In genomic region chr19:4698205-4698677, GRCm38 (mm10) we compare ENCODE assay signal across 7 mouse cellular contexts. TPM values are rescaled to one million over a fixed set of nuclear protein-coding genes. Genes with fewer than 3 reads are reported as not detected.
DNase-seq lines count a peak whose midpoint lies in the region; ATAC-seq lines count a peak whose summit lies in the region.

Gene Gm960 (minus strand): TSS chr19:4698668.

- H3K36me3 ChIP-seq in intestine, embryonic 15.5 days, result no peaks in the 10 kb centered on the region
- H3K36me3 ChIP-seq in limb, embryonic 10.5 days, result no peaks in the 10 kb centered on the region
- no peaks in the 10 kb centered on the region for H3K36me3 ChIP-seq in midbrain, embryonic 14.5 days (ENCODE audit: control insufficient read depth, insufficient read depth, low read length)
- no peaks in the 10 kb centered on the region for H3K36me3 ChIP-seq in splenic B cell, adult 2 months (ENCODE audit: control insufficient read depth, insufficient read depth, low read length, poor library complexity, severe bottlenecking)

- intact Hi-C loops in gastrocnemius, postnatal 36 days (cut with DNase I), result no loop called here

- H3K27ac ChIP-seq in intestine, embryonic 15.5 days, result no peak within 1 kb of the TSS
- peak within 1 kb of the TSS; percentile 75 for H3K27ac ChIP-seq in limb, embryonic 10.5 days
- peak within 1 kb of the TSS; percentile 73 for H3K27ac ChIP-seq in midbrain, embryonic 14.5 days (replicated peaks; ENCODE audit: low read depth, low read length)

- H3K4me2 ChIP-seq in intestine, embryonic 15.5 days (replicated peaks), result peak within 1 kb of the TSS; percentile 95
- H3K4me2 ChIP-seq in midbrain, embryonic 14.5 days (ENCODE audit: low read length), result peak within 1 kb of the TSS; percentile 65

- H3K9ac ChIP-seq in intestine, embryonic 15.5 days, result peak within 1 kb of the TSS; percentile 56
- H3K9ac ChIP-seq in midbrain, embryonic 14.5 days (replicated peaks; ENCODE audit: low read length), result peak within 1 kb of the TSS; percentile 69

- WGBS in intestine, embryonic 15.5 days, result under 1% methylated on average over 40 of the region's 40 CpGs
- WGBS in limb, embryonic 10.5 days, result under 1% methylated on average over 40 of the region's 40 CpGs
- under 1% methylated on average over 40 of the region's 40 CpGs for WGBS in midbrain, embryonic 14.5 days

- peak; percentile 89 for ATAC-seq in intestine, embryonic 15.5 days
- peak; percentile 68 for ATAC-seq in midbrain, embryonic 14.5 days (ENCODE audit: low FRiP score, low TSS enrichment)

- H3K9me3 ChIP-seq in intestine, embryonic 15.5 days, result no peaks in the 10 kb centered on the region
- no peaks in the 10 kb centered on the region for H3K9me3 ChIP-seq in limb, embryonic 10.5 days (replicated peaks)
- no peaks in the 10 kb centered on the region for H3K9me3 ChIP-seq in midbrain, embryonic 14.5 days (ENCODE audit: control insufficient read depth, low read length)

- peak within 1 kb of the TSS; percentile 61 for H3K4me3 ChIP-seq in intestine, embryonic 15.5 days (replicated peaks)
- H3K4me3 ChIP-seq in limb, embryonic 10.5 days, result peak within 1 kb of the TSS; percentile 69
- H3K4me3 ChIP-seq in midbrain, embryonic 14.5 days (replicated peaks; ENCODE audit: low read depth, low read length), result peak within 1 kb of the TSS; percentile 55

- H3K27me3 ChIP-seq in intestine, embryonic 15.5 days (replicated peaks), result peaks cover 35% of the 10 kb centered on the region
- peaks cover 67% of the 10 kb centered on the region for H3K27me3 ChIP-seq in limb, embryonic 10.5 days (ENCODE audit: low read depth, poor library complexity, severe bottlenecking)
- H3K27me3 ChIP-seq in midbrain, embryonic 14.5 days (ENCODE audit: control insufficient read depth, insufficient read depth, low read length), result peaks cover 16% of the 10 kb centered on the region
- no peaks in the 10 kb centered on the region for H3K27me3 ChIP-seq in splenic B cell, adult 2 months (ENCODE audit: control insufficient read depth, insufficient read depth, low read length, poor library complexity, severe bottlenecking)

- H3K4me1 ChIP-seq in intestine, embryonic 15.5 days (replicated peaks), result peaks cover 3% of the 10 kb centered on the region; the same call in 1 of the 2 replicates
- H3K4me1 ChIP-seq in limb, embryonic 10.5 days, result peaks cover 6% of the 10 kb centered on the region; the same call in 1 of the 2 replicates
- peaks cover 8% of the 10 kb centered on the region for H3K4me1 ChIP-seq in midbrain, embryonic 14.5 days (ENCODE audit: control insufficient read depth, insufficient read depth, low read length)

- peak; percentile 84 for DNase-seq in adrenal gland, postnatal 14 days
- DNase-seq in embryo, embryonic 10 days (ENCODE audit: low spot score), result peak; percentile 72
- DNase-seq in gastrocnemius, postnatal 36 days, result peak; percentile 34 to 65
- peak; percentile 87 for DNase-seq in limb, embryonic 10.5 days (ENCODE audit: low spot score)
- peak; percentile 90 for DNase-seq in midbrain, embryonic 14.5 days
- peak; percentile 26 for DNase-seq in splenic B cell, adult 2 months (ENCODE audit: low read depth, low spot score)

RNA-seq across cellular contexts. Expression of gene Gm960, which starts in this region (rescaled TPM):
- total RNA-seq in adrenal gland, postnatal 14 days (2021), result not detected in 2 replicates
- under 1 TPM in 1 of 2 experiments, not detected in 1; 0.47 TPM for total RNA-seq in gastrocnemius, postnatal 36 days (2021)
- polyA plus RNA-seq in intestine, embryonic 15.5 days (2015; fragmentation: Nextera tagmentation; extraction: Ambion mirVana), result 1.4 and 2.7 TPM in 2 replicates
- polyA plus RNA-seq in limb, embryonic 10.5 days (2016; fragmentation: Nextera tagmentation; extraction: Ambion mirVana), result 1.5 and 4.5 TPM in 2 replicates
- polyA plus RNA-seq in midbrain, embryonic 14.5 days (2014; fragmentation: Nextera tagmentation; extraction: Ambion mirVana), result 6.2 and 7.6 TPM in 2 replicates

Comparison
In these comparisons a context has a peak if more than half of its experiments do, and no peak if none do; other contexts are left out.
1. Peak in DNase-seq in adrenal gland, postnatal 14 days; RNA of the gene not detected or under 1 TPM.
2. Peak in DNase-seq in gastrocnemius, postnatal 36 days; RNA of the gene not detected or under 1 TPM.
3. DNase-seq: peak in every context shown above with its lines; median percentile 90 in midbrain, embryonic 14.5 days; 87 in limb, embryonic 10.5 days; 84 in adrenal gland, postnatal 14 days; 72 in embryo, embryonic 10 days; 50 in gastrocnemius, postnatal 36 days; 26 in splenic B cell, adult 2 months.